Mouse (Mus musculus): Measurements from ENCODE around the gene Chrnb4.
A peak's percentile ranks its signal among the peaks of the same experiment; 100 is the strongest.

Gene Chrnb4

GRCm38 (mm10) chr9:55023326-55023725, 25.3 kb downstream of the Chrnb4 start:
- no peak for DNase-seq (ENCODE audit: low spot score)

GRCm38 (mm10) chr9:55016926-55017325, 31.7 kb downstream of the Chrnb4 start:
- no peak for DNase-seq (ENCODE audit: low spot score)

DNA sequence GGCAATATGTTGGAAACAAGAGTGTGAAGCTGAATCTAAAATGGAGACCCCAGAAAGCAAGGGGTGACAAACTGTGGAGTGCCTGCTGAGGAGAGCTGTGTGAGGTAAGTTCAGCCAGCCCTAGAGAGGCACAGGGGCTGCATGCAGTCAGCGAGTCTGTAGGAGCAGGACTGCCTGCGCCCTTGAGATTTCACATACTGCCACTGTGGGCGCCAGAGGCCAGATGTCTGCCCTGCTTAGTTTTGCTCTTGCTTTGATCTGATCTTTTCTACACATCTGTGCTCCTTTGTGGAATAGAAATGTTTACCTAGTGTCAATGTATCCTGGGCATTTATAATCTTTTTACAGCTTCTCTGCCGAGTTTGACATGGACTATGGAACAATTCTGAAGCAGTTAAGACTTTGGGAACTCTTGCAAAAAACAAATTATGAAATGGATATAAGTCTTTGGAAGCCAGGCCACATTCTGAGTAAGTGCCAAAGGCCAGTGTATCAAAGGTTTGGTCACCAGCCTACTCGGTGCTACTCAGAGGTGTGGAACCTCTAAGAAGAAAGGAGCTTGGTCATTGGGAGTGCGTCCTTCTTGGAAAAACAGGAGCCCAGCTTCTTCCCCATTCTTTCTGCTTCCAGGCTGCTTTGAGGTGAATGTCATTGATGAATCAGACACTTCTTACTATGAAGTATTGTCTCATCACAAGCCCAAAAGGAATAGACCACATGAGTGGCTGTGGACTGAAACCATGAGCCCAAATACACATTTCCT, 37.8 kb downstream of the Chrnb4 start:
- no peak for DNase-seq (ENCODE audit: low spot score)

DNA sequence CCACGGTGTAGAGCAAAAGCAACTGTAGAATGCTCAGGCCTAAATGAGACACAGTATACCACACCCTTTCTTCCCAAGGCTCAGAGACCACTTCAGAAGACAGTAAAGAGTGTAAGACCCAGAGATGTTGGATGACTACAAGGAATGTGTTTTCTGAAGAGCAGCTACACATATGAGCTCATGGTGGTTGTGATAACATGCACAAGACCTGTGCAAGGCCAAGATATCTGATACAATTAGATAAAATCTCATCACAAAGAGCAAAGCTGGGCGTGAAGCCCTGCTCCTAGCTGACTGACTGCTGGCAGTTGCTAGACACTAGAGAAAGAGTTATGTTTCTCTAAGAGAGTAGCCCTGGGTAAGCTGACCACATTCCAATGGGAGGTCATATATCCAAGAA, 38.9 kb downstream of the Chrnb4 start:
- no peak for DNase-seq (ENCODE audit: low spot score)

GRCm38 (mm10) chr9:55003609-55004008, 45.0 kb downstream of the Chrnb4 start:
- no peak for DNase-seq (ENCODE audit: low spot score)

DNA sequence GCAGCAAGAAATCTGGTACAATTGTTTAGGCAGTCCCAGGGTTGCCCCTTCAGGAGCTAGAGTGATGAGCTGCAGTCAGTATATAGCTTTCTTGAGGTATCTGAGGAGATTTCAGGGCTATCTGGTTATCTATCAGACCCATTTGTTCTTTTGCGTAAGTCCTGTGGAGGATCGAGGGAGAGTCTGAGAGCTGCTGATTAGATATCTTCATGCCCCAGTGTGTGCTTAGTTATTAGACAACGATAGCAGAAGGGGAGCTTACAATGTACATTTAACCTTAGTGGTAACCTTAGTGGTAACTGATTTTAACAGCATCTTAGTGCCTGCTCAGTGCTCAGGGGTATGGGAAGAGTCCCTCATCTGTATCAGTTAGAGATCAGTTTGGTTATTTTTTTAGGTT, 52.9 kb downstream of the Chrnb4 start:
- no peak for DNase-seq (ENCODE audit: low spot score)

- DNase-seq (ENCODE audit: low spot score) = no peak
Observed at GRCm38 (mm10) chr9:54994381-54994780, 54.2 kb downstream of the Chrnb4 start.

DNA sequence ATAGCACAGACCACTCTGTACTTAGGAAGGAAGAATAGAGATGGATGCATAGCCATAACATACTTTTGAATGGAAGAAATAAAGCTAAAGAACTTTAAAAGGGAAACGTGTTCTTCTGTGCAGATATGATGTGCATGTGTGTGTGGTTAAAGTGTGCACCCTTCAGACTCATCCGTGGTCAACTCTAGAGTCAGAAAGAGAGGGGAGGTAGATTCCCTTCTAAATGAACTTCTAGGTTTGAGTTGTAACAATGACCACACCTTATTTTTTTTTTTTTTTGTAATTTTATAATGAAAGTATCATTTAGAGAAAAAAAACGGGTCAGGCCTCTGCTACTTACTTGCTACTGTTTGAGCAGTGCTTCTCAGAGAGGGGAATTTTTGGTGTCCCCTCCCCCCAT, 58.2 kb downstream of the Chrnb4 start:
- DNase-seq (ENCODE audit: low spot score) = no peak

- no peak for DNase-seq (ENCODE audit: low spot score)
Observed at GRCm38 (mm10) chr9:54982401-54982800, 66.2 kb downstream of the Chrnb4 start.

- DNase-seq (ENCODE audit: low spot score) = peak; percentile 61
Observed at GRCm38 (mm10) chr9:54981291-54982191, 67.0 kb downstream of the Chrnb4 start.

GRCm38 (mm10) chr9:54980674-54981073, 67.9 kb downstream of the Chrnb4 start, which contains the start of gene Chrna5:
TSS of gene Chrna5 (plus strand) at chr9:54980880.
- DNase-seq (ENCODE audit: low spot score) = no peak
